Mouse (Mus musculus) kidney, embryonic 14.5 days (tissue): ENCODE data around the gene Ins2. TPM values are rescaled to one million over a fixed set of nuclear protein-coding genes. Genes with fewer than 3 reads are reported as not detected.

Experiments used
- ATAC-seq: fragments of 200-750 bp; cut with Nextera tagmentation; 2 replicates; pipeline ENCODE4 v1.8.0; 2017; ENCODE audit warnings: moderate number of reproducible peaks, mild to moderate bottlenecking, moderate TSS enrichment, moderate library complexity; ENCODE audit not compliant: low FRiP score, low TSS enrichment
- H3K27ac ChIP-seq: fragments of 300-500 bp; sonication (generic); 2 replicates; pipeline ENCODE4 v1.5.1; 2014; ENCODE audit warnings: low read depth, mild to moderate bottlenecking, low read length, moderate library complexity, mixed read lengths
- H3K27me3 ChIP-seq: fragments of 300-500 bp; sonication (generic); 2 replicates; pipeline ENCODE4 v1.6.1; 2014; ENCODE audit warnings: mild to moderate bottlenecking, low read length; ENCODE audit not compliant: control insufficient read depth, insufficient read depth
- H3K36me3 ChIP-seq: fragments of 300-500 bp; sonication (generic); 2 replicates; pipeline ENCODE4 v1.6.1; 2014; ENCODE audit warnings: low read length, mixed read lengths; ENCODE audit not compliant: control insufficient read depth, insufficient read depth
- H3K4me1 ChIP-seq: fragments of 300-500 bp; sonication (generic); 2 replicates; pipeline ENCODE4 v1.6.1; 2014; ENCODE audit warnings: low read length, mixed read lengths; ENCODE audit not compliant: control insufficient read depth, insufficient read depth
- H3K4me2 ChIP-seq: fragments of 300-500 bp; sonication (generic); replicated peaks from 2 replicates; pipeline ENCODE4 v1.6.1; 2014; ENCODE audit warnings: low read depth, mild to moderate bottlenecking, low read length
- H3K4me3 ChIP-seq: fragments of 300-500 bp; sonication (generic); 2 replicates; pipeline ENCODE4 v1.5.1; 2014; ENCODE audit warnings: mild to moderate bottlenecking, low read length
- H3K9ac ChIP-seq: fragments of 300-500 bp; sonication (generic); 2 replicates; pipeline ENCODE4 v1.6.1; 2014; ENCODE audit warnings: low read depth, mild to moderate bottlenecking, low read length, moderate library complexity
- H3K9me3 ChIP-seq: fragments of 300-500 bp; sonication (generic); 2 replicates; pipeline ENCODE4 v1.6.1; 2016; ENCODE audit warnings: low read length; ENCODE audit not compliant: control insufficient read depth
- WGBS: fragments of 180-500 bp; shearing (Covaris S2); extraction: QIAGEN DNeasy Blood & Tissue Kit; methylation state at CpG from one replicate; pipeline ENCODE4 v1.1.7; 2014; 5-methylcytosine and 5-hydroxymethylcytosine counted together
- polyA plus RNA-seq: library from polyadenylated mRNA; unstranded; fragments of >200 nt; fragmentation: Nextera tagmentation; extraction: Ambion mirVana; gene quantifications from 2 replicates; pipeline ENCODE4 v1.2.1, GENCODE M21; 2014

The Ins2 gene
- polyA plus RNA-seq, 1 experiment from 2014 or later: 0.81 TPM

DNA sequence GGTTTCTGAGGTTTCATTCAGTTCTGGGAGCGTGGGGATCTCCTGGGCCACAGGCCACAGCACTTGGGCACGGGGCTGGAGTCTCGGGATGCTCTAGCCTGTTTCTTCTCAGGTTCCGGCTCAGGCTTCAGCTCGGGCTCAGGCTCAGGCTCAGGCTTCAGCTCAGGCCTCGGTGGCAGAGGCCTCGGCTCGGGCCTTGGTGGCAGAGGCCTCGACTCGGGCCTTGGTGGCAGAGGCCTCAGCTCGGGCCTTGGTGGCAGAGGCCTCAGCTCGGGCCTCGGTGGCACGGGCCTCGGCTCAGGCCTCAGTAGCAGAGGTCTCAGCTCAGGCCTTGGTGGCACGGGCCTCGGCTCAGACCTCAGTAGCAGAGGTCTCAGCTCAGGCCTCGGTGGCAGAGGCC lies 75.7 kb downstream of the Ins2 start:
- H3K4me1 ChIP-seq: peaks cover 6% of the 10 kb centered on the region; the same call in 1 of the 2 replicates
- no peak overlapping the region for H3K9ac ChIP-seq
- peaks cover 3% of the 10 kb centered on the region; the same call in 1 of the 2 replicates for H3K36me3 ChIP-seq
- 94% methylated on average over 18 of the region's 18 CpGs for WGBS
- no peak overlapping the region for H3K4me2 ChIP-seq
- no peak overlapping the region for H3K4me3 ChIP-seq
- peak overlapping the region; percentile 24; the same call in 1 of the 2 replicates for H3K27ac ChIP-seq
- ATAC-seq: no peak
- peaks cover 32% of the 10 kb centered on the region for H3K9me3 ChIP-seq
- peaks cover 34% of the 10 kb centered on the region for H3K27me3 ChIP-seq

DNA sequence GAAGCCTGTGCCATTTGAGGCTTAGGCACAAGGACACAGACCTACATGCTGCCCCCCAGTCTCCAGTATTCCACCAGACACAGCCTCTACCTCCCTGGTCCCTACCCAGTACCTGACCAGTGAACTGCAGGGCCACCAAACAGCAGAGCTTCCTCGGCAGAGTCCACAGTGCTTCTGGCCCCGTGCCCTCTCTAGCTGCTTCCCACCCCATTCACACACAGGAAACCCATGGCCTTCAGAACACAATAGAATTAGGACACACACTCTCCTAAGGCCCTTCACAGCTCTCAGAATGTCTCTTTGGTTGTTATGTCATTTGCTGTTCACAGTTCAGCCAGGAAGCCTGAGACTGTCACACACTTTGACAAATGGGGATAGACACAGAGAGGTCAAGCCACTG lies 76.5 kb downstream of the Ins2 start, which contains the start of gene Igf2:
TSS of gene Igf2 (minus strand) at position 158 of the 400 bp plus-strand sequence.
- H3K4me2 ChIP-seq: no peak within 1 kb of the TSS
- peaks cover 3% of the 10 kb centered on the region; the same call in 1 of the 2 replicates for H3K36me3 ChIP-seq
- H3K27me3 ChIP-seq: peaks cover 39% of the 10 kb centered on the region
- H3K27ac ChIP-seq: peak within 1 kb of the TSS; percentile 47; the same call in 1 of the 2 replicates
- 82% methylated on average over 2 of the region's 2 CpGs for WGBS
- no peak within 1 kb of the TSS; the same call in 1 of the 2 replicates for H3K9ac ChIP-seq
- H3K4me1 ChIP-seq: peaks cover 6% of the 10 kb centered on the region; the same call in 1 of the 2 replicates
- H3K4me3 ChIP-seq: no peak within 1 kb of the TSS
- H3K9me3 ChIP-seq: peaks cover 29% of the 10 kb centered on the region
- ATAC-seq: no peak

DNA sequence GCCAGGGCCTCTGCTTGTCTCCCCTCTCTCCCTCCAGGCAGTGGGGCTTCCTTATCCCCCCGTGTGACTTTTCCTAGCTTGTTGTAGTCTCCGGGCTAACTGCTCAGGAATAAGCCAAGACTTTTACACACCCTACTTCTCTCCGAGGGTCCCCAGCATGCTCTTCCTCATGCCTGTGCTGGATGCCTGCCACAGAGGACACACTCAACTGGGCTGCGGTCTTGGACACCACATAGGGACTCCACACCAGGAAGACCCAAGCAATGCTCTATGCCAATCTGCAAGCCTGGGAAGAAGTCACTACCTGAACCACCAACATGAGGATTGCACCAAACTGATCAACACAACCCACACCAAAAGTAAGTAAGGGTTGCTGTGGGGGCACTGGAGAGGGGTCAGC lies 77.1 kb downstream of the Ins2 start:
- 82% methylated on average over 4 of the region's 4 CpGs for WGBS
- H3K4me3 ChIP-seq: no peak overlapping the region

GRCm38 (mm10) chr7:142665364-142665763 lies 77.8 kb downstream of the Ins2 start:
- peaks cover 18% of the 10 kb centered on the region for H3K9me3 ChIP-seq
- no peak for ATAC-seq
- H3K4me3 ChIP-seq: no peak overlapping the region
- H3K4me2 ChIP-seq: no peak overlapping the region
- 55% methylated on average over 5 of the region's 5 CpGs for WGBS
- no peak overlapping the region for H3K9ac ChIP-seq
- peaks cover 3% of the 10 kb centered on the region; the same call in 1 of the 2 replicates for H3K36me3 ChIP-seq
- no peak overlapping the region for H3K27ac ChIP-seq
- peaks cover 9% of the 10 kb centered on the region; the same call in 1 of the 2 replicates for H3K4me1 ChIP-seq
- peaks cover 50% of the 10 kb centered on the region for H3K27me3 ChIP-seq

More for the DNA sequence above, 77.1 kb downstream of the Ins2 start:
- H3K9me3 ChIP-seq: peaks cover 23% of the 10 kb centered on the region
- H3K27ac ChIP-seq: 0 out of 2 replicates have a peak overlapping the region, but pooled peaks have one; percentile 47
- peaks cover 7% of the 10 kb centered on the region; the same call in 1 of the 2 replicates for H3K4me1 ChIP-seq
- ATAC-seq: no peak
- H3K4me2 ChIP-seq: no peak overlapping the region
- H3K27me3 ChIP-seq: peaks cover 45% of the 10 kb centered on the region
- no peak overlapping the region; the same call in 1 of the 2 replicates for H3K9ac ChIP-seq
- H3K36me3 ChIP-seq: peaks cover 3% of the 10 kb centered on the region; the same call in 1 of the 2 replicates

DNA sequence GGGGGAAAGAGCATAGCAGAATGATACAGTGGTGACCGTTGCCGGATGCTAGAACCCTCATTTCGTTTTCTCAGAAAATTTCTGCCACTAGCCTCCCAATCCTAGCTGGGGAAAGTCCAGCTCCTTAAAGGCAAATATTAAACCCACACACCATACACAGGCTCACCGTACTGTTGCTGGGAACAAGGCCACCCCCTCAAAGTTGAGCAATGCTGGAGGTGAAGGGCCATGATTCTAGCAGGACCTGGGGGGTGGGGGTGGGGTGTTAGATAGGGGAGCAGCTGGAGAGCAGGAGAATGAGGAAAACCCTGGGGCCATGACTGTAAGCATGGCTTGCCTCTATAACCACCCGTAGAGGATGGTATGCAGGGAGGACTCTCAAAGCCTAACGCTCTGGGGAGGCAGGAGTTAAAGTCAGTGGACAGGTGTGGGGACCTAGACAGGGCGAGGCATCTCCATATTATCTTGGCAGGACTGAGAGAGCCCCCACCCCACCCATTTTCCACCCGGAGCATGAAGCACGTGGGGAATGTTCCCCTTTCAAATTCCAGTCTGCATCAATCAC lies 78.6 kb downstream of the Ins2 start:
- H3K27me3 ChIP-seq: peaks cover 58% of the 10 kb centered on the region
- WGBS: 10% methylated on average over 9 of the region's 9 CpGs
- H3K9ac ChIP-seq: peak overlapping the region; percentile 61
- peak overlapping the region; percentile 67 for H3K4me2 ChIP-seq
- peaks cover 15% of the 10 kb centered on the region for H3K4me1 ChIP-seq
- H3K36me3 ChIP-seq: peaks cover 3% of the 10 kb centered on the region; the same call in 1 of the 2 replicates
- peaks cover 9% of the 10 kb centered on the region for H3K9me3 ChIP-seq
- ATAC-seq: 0 out of 2 replicates have a peak, but pooled peaks have one; percentile 18
- H3K4me3 ChIP-seq: peak overlapping the region; percentile 35
- no peak overlapping the region for H3K27ac ChIP-seq

DNA sequence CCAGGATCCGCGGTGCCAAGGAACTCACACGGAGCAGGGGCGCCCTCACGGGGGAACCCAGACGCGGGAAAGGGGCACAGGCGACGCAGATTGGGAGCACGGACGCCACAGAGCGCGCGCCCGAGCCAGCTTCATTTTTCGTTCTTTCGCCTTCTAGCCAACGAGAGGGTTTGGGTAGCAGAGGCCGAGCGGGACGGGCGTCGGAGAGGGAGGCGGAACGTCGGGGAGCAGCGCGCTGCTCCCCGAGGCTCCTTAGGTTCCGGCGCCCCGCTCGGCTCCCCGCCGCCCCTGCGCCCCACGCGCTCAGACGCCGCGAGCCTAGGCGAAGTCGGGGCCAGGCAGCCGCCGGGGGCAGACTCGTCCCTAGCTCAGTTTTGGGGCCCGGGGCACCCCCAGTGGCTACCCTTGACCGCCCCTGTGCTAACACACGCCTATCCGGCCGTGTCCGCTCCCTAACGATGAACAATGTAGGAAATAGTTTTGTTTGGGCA lies 79.2 kb downstream of the Ins2 start:
- H3K36me3 ChIP-seq: peaks cover 3% of the 10 kb centered on the region; the same call in 1 of the 2 replicates
- H3K4me2 ChIP-seq: peak overlapping the region; percentile 67
- H3K4me1 ChIP-seq: peaks cover 16% of the 10 kb centered on the region
- no peak for ATAC-seq
- H3K4me3 ChIP-seq: peak overlapping the region; percentile 35
- under 1% methylated on average over 53 of the region's 53 CpGs for WGBS
- peak overlapping the region; percentile 61 for H3K9ac ChIP-seq
- H3K9me3 ChIP-seq: peaks cover 4% of the 10 kb centered on the region; the same call in 1 of the 2 replicates
- H3K27ac ChIP-seq: no peak overlapping the region; the same call in 1 of the 2 replicates
- peaks cover 64% of the 10 kb centered on the region for H3K27me3 ChIP-seq

DNA sequence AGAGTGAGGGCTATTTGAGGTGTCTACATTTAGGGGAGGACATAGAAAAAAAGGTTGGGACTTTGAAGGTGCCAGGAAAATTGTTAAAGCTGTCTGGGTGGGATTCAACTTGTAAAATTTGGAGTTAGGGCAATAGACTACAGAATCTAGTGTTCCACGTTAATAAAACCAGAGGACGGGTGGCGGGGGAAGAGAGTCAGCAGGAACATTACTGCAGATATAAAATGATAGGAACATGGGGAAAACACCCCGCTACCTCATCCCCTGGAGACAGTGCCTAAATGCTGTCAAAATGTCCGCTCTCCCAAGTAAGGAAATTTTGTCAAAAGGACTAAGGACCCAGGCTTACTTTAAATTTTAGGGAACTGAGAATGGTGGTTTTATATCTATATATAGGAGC lies 80.0 kb downstream of the Ins2 start:
- Histone ChIP-seq H3K4me1 (peaks cover 16% of the 10 kb centered on the region), H3K27ac (no peak overlapping the region; the same call in 1 of the 2 replicates), H3K4me2 (peak overlapping the region; percentile 67), H3K4me3 (peak overlapping the region; percentile 35), H3K9ac (peak overlapping the region; percentile 61; the same call in 1 of the 2 replicates), H3K36me3 (peaks cover 3% of the 10 kb centered on the region; the same call in 1 of the 2 replicates), H3K27me3 (peaks cover 72% of the 10 kb centered on the region), H3K9me3 (no peaks in the 10 kb centered on the region; the same call in 1 of the 2 replicates)
- WGBS: 28% methylated on average over 5 of the region's 5 CpGs
- no peak for ATAC-seq

DNA sequence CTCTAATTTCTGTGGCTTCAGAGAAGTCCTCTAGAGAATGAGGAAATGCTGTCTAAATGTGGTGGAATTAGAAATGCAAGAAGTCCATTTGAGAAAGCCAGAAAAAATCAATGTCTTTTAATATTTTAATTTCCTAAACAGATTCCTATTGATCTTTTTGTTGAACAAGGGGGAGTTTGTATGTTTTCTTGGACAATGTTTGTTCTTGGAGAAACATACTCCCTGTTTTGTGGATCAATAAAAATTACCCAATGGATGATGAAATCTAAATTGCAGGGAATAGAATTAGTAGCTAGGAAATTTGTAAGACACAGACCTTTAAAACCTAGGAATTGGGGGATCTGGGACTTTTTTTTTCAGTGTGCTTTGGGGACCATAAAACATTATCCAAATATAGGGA lies 81.4 kb downstream of the Ins2 start:
- peaks cover 3% of the 10 kb centered on the region; the same call in 1 of the 2 replicates for H3K36me3 ChIP-seq
- peak overlapping the region; percentile 64 for H3K4me3 ChIP-seq
- no peak overlapping the region; the same call in 1 of the 2 replicates for H3K27ac ChIP-seq
- H3K27me3 ChIP-seq: peaks cover 82% of the 10 kb centered on the region
- no peaks in the 10 kb centered on the region for H3K9me3 ChIP-seq
- peak overlapping the region; percentile 67 for H3K4me2 ChIP-seq
- no peak for ATAC-seq
- peaks cover 16% of the 10 kb centered on the region for H3K4me1 ChIP-seq
- peak overlapping the region; percentile 88; the same call in 1 of the 2 replicates for H3K9ac ChIP-seq

GRCm38 (mm10) chr7:142661046-142661445 lies 82.1 kb downstream of the Ins2 start:
- peaks cover 16% of the 10 kb centered on the region for H3K4me1 ChIP-seq
- peaks cover 86% of the 10 kb centered on the region for H3K27me3 ChIP-seq
- peak overlapping the region; percentile 92 for H3K27ac ChIP-seq
- peaks cover 3% of the 10 kb centered on the region; the same call in 1 of the 2 replicates for H3K36me3 ChIP-seq
- H3K4me3 ChIP-seq: peak overlapping the region; percentile 64
- no peak for ATAC-seq
- peak overlapping the region; percentile 88 for H3K9ac ChIP-seq
- H3K4me2 ChIP-seq: peak overlapping the region; percentile 67
- under 1% methylated on average over 25 of the region's 25 CpGs for WGBS
- H3K9me3 ChIP-seq: no peaks in the 10 kb centered on the region
